Mouse (Mus musculus): ENCODE measurements around the gene Olfr547.

Olfr547 gene

GRCm38 (mm10) chr7:102564999-102565997 is 30.7 kb downstream of the Olfr547 start, which contains the start of gene Trim21:
Gene Trim21 (minus strand): TSS chr7:102565486.
- in situ Hi-C loops (cut with MboI, MseI) = loop anchor here in 1 of 2 experiments (5.0 kb wide), 1 partner anchor 53 kb away; no protein-coding TSS in a partner anchor

- in situ Hi-C loops (cut with MboI, MseI) = loop anchor here in 1 of 2 experiments (5.0 kb wide), 1 partner anchor 54 kb away; no protein-coding TSS in a partner anchor
Observed at GRCm38 (mm10) chr7:102566219-102566618, 31.7 kb downstream of the Olfr547 start.

GRCm38 (mm10) chr7:102571142-102571541 is 36.6 kb downstream of the Olfr547 start, which contains the start of gene Olfr550:
Gene Olfr550 (plus strand): TSS chr7:102571442.
- in situ Hi-C loops (cut with MboI, MseI) = no loop called here

- in situ Hi-C loops (cut with MboI, MseI) = no loop called here
Observed at GRCm38 (mm10) chr7:102573174-102573830, 38.8 kb downstream of the Olfr547 start.

GRCm38 (mm10) chr7:102575998-102576397 is 41.4 kb downstream of the Olfr547 start:
- in situ Hi-C loops (cut with MboI, MseI) = no loop called here
